Mouse (Mus musculus) layer of hippocampus, postnatal 14 days (tissue): Measurements from ENCODE around the gene Creld2. TPM values are rescaled to one million over a fixed set of nuclear protein-coding genes. Genes with fewer than 3 reads are reported as not detected.

Experiments
- DNase-seq, 2 experiments: peaks; one replicate each; pipeline ENCODE4 v3.0.0; 2021 to 2022; ENCODE audit warnings: low spot score in 2 of 2, mixed read lengths in 1 of 2
- total RNA-seq, 2 experiments: library from RNA; stranded (reverse); gene quantifications; 2 replicates each; pipeline ENCODE4 v1.2.3; 2021

Gene Creld2
- total RNA-seq, 2 experiments from 2014 or later: 17.3 to 26.1 TPM

DNA sequence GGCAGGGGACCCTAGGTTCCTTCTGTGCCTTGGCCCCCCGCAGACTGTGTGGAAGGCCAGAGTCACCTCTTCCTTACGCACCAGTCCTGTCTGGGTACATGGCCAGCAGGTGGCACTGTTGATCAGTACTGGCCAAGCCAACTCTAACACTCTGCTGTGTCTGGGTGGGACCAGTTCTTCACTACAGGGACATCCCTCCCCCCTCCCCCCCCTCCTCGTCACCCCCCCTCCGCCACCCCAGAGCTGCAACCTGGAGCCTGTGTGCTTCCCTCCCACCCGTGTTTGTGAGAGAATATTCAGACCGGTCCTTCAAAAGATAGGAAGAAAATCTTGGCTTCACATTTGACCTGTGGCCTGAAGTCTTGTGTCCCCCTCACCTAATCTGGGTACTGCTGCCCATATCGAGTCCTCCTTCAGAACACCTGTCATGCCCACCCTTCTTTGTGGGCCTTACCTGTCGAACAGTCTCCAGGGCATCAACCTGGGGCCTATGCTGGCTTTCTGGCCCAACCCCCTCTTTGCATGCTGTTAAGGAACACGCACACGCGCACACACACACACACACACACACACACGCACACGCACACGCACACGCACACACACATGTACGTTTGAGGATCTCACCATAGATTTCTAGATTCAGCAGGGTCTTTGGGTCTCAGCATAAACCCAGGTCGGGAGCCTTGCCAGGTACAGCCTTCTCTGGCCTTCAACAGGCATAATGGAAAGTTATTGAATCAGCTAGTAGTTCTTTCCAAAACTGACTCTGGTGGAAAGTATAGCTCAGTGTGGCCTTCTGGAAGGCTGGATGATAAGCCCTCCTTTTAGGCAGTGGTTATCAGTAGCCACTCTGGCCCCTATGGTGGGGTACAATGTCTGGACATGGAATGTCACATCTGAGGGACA is 9.6 kb downstream of the Creld2 start:
- DNase-seq: peak; percentile 81 to 85

DNA sequence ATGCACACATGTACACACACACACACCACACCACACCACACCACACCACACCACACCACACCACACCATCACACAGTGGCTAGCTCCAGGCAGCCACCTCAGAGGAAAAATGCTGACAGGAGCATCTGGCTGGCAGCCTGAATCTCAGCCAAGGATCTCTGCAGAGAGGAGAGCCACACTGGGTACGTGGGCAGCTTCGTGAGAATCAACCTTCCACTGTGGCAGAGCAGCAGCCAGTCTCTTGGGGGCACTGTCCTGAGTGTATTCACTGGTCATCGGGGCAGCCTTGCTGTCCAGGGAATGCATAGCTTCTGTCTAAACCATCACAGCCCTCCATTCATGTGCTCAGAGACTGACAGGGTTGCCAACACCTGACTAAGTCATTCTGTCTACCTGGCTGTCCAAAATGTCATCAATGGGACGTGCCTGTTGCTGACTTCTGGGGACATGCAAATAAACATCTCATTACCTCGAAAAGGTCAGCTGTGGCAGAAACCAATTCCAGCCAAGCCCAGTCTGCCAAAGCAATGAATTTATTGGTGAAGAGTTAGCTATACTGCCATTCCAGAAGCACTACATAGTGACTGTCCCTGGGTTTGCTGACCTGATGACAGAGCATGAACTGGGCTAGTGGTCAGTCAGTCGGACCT is 10.5 kb downstream of the Creld2 start:
- DNase-seq: no peak

DNA sequence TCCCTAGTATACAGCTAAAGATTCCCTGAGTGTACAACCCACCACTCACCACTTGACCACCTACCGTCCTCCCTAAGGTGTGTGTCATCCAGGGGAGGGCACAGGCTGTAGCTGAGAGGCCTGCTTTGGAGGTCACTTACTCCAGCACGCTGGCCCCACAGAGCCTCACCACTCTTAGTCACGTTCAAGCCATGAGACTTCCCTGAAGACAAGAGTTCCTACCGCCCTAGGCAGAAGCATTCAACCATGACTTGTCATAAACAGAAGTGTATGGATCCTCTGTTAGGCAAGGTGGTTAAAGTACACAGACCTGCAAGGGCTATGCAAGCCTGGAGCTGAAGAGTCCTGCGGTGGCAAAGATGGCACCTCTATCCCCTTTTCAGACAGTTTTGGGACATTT is 11.2 kb downstream of the Creld2 start:
- no peak for DNase-seq

DNA sequence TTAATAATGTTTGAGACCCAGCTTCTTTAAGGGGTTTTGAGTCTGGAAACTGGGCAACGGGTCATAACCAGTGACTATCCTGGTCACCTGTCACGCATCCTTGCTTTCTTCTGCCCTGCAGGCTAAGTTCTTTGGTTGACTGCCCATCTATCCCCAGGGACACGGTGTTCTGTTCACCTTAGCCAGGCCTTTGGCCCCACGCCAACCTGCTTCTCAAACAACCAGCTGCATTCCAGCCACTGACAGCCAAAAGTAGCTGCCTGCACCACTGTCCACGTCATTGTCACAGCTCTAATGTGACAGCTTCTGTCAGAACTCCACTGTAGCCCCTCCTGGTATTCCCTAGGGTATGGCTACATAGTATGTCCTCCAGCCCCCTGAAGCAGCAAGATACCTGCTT is 12.0 kb downstream of the Creld2 start:
- DNase-seq: no peak

DNA sequence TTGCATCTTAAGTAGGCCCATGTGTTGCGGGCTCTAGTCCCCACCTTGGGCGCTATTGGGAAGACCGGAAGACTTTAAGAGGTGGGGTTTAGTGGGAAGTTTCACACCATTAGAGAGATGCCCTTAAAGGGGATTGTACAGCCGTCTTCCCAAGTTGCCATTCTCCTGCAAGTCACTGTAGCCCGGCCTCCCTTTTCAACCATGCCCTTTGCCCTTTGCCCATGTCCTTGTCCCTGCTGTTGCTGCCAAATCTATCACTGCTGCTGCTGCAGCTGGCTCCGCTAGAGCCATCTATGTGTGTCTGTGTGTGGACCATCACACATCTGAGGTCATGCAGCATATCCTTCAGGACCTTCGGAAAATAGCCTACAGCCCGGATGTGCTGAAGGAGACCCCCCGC is 13.1 kb downstream of the Creld2 start:
- no peak for DNase-seq

DNA sequence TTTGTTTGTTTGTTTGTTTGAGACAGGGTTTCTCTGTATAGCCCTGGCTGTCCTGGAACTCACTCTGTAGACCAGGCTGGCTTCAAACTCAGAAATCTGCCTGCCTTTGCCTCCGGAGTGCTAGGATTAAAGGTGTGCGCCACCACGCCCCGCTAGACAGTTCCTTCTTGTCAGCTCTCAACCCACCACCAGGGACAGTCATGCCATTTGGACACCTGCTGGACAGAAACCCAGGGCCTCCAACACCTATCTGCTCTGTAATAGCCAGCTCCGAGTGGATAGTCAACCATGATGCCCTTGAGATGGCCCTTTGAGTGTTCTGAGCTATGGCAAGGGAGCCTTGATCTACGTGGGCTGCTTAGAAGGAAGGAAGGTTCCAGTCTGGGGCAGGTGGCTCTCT is 16.6 kb downstream of the Creld2 start:
- no peak for DNase-seq

DNA sequence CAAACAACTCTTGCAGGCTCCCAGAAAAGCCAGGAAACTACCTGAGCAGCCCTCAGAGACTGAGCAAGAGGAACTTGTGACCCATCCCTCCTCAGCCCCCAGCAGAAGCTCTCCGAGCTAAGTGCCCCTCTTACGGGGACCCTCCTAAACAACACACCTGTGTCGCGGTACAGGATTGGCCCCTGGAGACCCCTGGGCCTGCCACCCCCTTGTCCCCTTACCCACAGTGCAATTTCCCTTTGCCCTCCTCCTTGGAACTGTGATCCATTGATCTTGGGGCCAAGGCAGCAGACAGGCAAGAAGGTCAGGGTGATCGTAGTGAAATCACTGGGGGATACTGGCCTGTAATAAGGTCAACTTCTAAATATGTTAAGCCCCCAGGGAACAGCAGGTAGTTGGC is 17.1 kb downstream of the Creld2 start:
- no peak for DNase-seq

DNA sequence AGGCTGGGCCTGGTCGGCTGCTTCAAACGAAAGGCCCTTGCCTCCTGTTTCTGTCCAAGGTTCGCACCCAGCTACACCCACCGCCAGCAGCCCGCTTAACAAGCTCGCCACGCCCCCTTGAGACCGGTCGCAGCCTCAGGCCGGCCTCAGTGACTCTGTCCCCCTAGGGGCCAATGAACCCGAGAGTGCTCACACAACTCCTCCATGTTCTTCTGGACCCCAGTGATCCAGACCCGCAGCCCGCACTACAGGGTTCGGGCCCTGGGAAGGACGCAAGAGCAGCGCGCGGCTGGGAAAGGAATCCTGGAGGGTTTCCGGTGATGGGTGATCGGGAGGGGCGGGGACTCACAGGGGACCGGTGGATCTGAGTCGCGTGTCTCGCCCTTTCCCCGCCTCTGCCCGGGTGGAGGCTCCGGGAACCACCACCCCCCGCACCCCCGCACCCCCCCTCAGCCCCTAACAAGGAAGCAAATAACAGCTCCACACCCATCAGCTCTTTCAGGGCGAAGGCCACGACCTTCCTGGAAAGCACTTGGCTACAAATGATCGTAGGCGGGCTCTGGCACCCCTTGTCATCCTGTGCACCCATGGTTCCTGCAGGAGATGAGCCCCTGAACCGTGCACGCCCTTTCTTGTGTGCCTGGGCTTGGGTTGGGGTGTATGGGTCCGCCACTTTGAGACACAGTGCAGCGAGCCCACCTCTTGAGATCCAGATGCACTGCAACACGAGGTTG is 17.9 kb downstream of the Creld2 start:
- peak; percentile 39 to 55 for DNase-seq

DNA sequence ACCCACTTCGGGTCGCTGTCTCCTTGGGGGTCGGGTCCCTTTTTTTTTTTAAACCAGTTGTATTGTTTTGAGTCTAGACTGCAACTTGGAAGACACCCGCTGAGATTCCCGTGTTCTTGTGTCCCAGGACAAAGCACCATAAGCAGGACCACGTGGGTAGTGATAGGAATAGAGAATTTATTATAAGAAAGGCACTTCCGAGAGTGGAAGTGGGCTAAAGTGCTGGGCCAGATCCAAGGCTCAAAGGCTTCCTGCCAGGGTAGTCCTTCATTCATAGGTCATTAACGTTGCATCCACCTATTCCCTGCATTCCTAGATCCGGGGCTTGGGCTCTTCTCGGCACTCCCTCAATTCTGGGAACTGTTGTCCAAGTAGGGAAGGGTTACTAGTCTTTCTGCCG is 18.5 kb downstream of the Creld2 start:
- DNase-seq: no peak

DNA sequence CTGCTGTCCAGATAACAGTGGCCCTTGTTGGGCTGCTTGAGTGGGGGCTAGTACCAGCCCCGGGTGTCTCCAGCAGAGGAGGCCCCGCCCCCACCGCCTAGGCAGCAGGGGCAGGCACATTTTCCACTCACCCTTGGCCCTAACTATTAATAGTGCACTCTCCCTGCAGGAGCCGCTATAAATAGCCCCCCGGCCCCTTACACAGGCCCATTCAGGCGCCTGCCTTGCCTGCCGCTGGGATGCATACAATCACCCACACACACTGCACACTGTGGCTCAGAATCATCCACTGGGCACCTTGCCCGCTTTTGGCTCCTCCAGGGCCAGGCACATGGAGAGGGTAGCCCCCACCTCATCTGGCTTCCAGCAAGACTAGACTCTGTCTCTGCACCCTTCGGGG is 19.8 kb downstream of the Creld2 start:
- DNase-seq: peak; percentile 49 to 75

DNA sequence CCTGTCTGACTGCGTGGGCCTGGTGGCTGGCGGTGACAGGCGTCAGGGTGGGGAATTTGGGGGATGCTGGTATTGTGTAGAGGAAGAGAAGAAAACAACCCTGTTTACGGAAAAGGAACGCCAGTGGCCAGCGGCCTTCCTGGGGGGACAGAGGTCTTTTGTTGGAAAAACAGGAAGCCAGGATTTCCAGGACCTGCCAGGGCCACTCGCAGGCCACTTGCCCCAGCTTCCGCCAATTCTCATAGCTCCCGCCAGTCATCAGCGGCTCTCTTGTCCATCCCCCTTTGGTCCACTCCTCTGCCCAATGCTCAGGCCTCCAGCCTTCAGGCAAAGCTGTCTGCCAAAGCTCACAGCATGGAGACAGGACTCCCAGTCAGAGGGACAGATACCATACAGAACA is 20.7 kb downstream of the Creld2 start:
- DNase-seq: peak in 1 of 2 experiments; percentile 18

DNA sequence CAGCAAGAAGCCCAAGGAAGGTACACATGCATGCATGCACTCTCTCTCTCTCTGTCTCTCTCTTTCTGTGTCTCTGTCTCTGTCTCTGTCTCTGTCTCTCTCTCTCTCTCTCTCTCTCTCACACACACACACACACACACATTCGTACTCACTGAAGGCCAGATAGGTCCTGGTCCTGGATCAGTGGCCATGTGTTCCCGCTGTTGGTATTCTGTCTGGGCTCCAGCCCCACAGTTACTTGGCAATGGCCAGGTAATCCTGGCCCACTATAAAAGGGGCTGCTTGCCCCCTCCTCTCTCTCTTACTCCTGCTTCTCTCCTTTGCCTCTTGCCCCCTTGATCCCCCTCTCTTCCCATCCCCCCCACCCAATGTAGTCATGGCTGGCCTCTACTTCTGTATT is 21.7 kb downstream of the Creld2 start:
- no peak for DNase-seq

DNA sequence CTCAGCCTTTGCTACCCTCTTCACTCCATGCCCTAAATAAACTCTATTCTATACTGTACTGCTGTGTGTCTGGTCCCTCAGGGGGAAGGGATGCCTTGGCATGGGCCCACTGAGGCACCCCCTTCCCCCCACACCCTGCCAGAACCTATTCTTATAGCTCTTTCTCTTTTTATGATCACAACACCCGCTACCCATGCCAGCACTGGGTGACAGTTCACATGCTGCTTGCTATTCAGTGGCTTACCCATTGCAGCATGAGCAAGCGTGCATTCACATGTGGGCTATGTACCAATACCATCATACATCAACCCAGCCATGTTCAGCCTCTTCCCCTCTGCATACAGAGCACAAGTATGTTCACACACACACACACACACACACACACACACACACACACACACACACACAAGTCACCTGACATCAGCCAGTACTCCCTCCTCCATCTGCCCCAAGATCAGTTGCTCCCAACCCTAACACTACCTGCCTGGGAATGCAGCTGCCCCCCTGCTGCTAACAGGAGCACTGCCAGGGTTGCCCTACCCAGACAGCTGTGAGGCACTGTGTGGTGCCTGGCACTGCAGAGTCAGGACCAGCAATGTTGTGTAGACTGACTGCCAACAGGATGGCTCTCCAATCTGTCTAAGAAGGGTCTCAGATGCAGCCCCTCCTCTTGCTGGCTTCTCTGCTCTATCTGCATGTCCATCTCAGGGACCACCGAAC is 22.3 kb downstream of the Creld2 start:
- no peak for DNase-seq

DNA sequence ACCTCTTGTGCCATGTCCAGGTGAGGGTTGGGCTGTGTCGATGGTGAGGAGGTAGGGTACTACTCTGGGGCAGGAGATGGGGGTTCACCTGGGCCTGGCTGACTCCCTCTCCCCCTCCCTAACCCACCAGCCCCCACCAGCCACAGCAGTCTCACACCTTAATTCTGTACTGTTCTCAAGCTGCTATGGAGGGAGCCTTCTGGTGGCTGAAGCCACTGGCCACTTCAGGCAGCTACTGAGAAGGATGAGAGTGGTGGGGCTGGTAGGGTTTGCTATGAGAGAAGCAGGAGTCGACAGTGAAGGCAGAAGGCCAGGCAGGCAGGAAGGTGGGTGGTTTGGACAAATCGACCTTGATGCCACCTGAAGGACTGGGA is 22.8 kb downstream of the Creld2 start:
- no peak for DNase-seq

DNA sequence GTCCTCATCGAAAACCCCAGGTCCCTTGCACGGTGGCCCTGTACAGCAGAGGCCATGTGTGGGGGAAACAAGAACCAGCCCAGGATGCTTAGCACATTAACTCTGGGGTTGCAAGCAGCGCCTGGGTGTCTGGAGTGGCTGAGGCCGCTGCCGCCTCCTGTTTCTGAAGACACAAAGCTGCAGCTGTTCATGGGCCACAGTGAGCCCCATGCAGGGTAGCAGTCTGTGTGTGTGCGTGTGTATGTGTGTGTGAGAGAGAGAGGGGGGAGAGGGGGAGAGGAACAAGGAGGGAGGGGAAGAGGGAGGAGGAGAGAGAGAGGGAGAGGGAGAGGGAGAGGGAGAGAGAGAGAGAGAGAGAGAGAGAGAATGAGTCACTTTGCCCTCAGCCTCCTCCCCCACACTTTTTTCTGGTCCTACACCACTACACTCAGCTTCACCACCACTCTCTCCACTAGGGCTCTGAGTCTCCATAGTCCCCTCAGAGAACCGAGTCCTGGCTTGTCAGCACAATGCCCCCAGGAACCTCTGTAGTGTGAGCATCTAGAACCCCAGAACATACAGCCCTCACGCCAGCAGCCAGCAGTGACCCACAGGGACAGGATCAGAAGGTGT is 24.1 kb downstream of the Creld2 start:
- no peak for DNase-seq

DNA sequence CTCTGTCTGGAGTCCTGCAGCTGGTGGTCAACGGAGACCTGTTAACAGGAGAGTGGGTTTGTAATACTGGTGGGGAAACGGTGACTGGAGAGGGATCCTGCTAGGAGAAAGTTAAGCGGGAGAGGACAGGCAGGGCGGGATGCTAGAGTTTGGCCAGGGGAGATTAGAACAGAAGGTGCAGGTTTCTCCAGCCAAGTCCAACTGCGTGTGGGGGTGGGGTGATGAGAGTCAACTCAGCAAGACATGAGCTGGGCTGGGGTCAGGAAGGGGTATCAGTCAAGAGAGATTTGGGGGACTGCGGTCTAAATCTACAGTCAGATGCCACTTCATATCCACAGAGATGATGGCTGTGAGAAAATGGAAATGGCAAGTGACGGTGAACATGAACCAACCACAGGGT is 25.5 kb downstream of the Creld2 start:
- no peak for DNase-seq

DNA sequence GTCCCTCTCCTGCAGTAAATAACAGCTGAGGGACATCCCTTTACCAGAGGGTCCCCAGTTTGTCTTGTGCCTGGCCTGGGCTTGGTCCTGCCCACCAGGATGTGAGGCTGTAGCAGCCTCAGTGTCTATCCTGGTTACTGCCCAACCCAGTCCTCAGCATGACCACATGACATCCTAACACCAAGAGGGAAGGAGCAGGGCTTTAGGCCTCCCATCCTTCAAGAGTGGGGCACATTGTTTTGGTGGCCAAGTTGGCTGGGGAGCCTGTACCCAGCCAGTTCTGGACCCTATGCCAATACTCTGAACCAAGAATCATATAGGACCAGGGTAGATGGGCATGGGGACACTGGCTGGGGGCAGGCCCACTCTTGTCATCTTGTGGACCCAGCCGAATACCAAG is 29.2 kb downstream of the Creld2 start:
- DNase-seq: no peak

DNA sequence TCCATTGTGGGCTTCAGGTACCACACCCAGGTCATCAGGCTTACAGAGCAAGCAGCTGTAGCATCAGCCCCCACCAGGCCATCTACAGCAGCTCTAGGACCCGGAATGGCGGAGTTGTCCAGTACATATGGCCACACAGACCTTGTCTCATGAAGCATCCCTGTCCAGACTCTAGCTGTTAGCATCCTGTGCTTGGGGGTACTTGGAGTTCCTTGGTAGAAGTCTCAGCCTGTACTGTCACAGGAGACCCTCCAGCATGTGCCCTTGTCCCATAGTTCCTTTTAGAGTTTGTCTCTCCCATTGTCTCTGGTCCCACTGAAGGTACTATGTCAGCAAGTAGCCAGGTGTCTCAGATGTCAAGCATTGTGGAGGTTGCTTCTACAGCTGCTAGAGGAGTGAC is 30.2 kb downstream of the Creld2 start:
- DNase-seq: no peak

DNA sequence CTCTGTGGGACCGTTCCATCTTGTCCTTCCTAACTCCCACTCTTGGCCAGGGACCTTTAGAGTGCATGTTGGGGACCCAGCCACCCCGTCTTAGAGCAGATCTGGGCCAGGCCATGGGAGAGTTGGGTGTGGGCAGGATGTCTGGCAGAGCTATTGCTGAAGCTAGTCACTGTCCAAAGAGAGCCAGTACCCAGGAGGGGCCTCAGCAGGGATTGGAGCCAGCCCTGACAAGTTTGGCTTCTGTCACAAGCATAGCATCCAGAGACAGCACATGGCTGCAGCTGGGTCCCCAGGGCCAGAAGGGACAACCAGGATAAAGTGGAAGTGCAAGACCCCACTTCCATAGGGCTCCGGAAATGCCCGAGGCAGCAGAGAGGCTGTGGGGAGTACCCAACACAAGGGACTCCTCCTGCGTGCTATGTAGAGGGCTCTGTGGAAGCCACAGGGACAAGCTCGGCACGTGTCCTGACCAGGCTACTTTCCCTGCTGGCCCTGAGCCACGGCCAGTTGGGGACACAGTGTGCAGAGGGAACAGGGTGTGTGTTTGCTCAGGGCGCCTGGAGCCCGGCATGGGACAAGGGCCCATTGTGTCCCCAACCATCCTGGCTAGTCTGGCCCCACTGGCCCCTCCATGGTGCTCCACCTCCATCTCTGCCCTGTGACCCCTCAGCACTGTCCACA is 30.8 kb downstream of the Creld2 start:
- DNase-seq: peak; percentile 79 to 93

DNA sequence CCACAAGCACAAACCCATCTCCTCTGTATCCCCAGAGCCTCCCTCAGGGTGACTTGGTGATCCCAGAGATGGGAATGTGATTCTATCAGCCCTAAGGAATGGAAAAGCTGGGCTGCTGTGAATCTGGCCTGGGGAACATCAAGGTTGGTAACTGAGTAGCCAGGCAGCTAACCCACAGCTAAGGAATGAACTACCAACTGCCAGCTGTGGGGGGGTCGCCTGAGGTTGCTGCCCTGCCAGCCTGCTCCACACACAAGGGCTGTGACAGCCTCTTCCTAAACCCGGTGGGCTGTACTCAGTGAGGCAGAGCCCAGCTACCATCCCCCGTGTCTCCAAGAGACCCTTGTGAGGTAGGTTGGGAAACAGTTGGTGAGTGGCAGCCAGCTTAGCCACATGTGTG is 31.6 kb downstream of the Creld2 start:
- no peak for DNase-seq
